Mouse (Mus musculus) embryonic fibroblast, embryonic 13.5 days (primary cell): ENCODE data around the gene Limk2. TPM values are rescaled to one million over a fixed set of nuclear protein-coding genes. Genes with fewer than 3 reads are reported as not detected.

Experiments
- H3K27ac ChIP-seq: 2 replicates; pipeline ENCODE4 v1.5.1; 2012; ENCODE audit warnings: low read length, control low read depth, inconsistent platforms; ENCODE audit not compliant: insufficient read depth
- H3K4me1 ChIP-seq: 2 replicates; pipeline ENCODE4 v1.6.1; 2011; ENCODE audit warnings: low read length; ENCODE audit not compliant: control insufficient read depth, insufficient read depth
- H3K4me3 ChIP-seq: 2 replicates; pipeline ENCODE4 v1.5.1; 2011; ENCODE audit warnings: mild to moderate bottlenecking, control low read depth, low read length; ENCODE audit not compliant: insufficient read depth
- CTCF ChIP-seq: IDR thresholded peaks from 2 replicates; pipeline ENCODE4 v1.5.1; 2011; ENCODE audit warnings: mild to moderate bottlenecking, control low read depth, low read length, moderate library complexity, borderline replicate concordance; ENCODE audit not compliant: insufficient read depth
- POLR2A ChIP-seq: IDR thresholded peaks from 2 replicates; pipeline ENCODE4 v1.6.1; 2011; ENCODE audit warnings: low read depth, mild to moderate bottlenecking, control low read depth, low read length, moderate library complexity
- polyA plus RNA-seq: library from polyadenylated mRNA; stranded (reverse); fragments of >200 nt; gene quantifications from 2 replicates; pipeline ENCODE4 v1.2.4, GENCODE M21; 2011; ENCODE audit warnings: low read depth; ENCODE audit not compliant: missing spikeins, insufficient read length

The Limk2 gene
- polyA plus RNA-seq, 1 experiment = 58.3 TPM

DNA sequence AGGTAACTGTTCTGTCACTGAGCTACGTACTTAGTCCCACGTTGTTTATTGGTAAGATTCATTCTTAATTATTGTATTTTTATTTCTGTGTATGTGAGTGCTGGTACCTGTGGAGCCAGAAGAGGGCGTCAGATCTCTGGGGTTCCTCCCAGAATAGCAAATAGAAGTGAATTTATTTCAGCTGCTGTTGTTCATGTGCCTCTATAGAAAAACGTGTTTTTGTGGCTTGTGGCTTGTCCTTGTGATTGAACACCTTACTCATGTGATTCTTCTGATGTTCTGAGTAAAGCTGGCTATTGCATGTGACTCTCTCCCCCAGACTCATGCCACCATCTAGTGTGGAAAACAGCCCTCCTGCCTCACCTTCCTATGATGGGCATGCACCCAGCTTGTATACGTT, 80.7 kb downstream of the Limk2 start:
- no peak overlapping the region for H3K27ac ChIP-seq
- TF ChIP-seq POLR2A (no peak), CTCF (no peak)

DNA sequence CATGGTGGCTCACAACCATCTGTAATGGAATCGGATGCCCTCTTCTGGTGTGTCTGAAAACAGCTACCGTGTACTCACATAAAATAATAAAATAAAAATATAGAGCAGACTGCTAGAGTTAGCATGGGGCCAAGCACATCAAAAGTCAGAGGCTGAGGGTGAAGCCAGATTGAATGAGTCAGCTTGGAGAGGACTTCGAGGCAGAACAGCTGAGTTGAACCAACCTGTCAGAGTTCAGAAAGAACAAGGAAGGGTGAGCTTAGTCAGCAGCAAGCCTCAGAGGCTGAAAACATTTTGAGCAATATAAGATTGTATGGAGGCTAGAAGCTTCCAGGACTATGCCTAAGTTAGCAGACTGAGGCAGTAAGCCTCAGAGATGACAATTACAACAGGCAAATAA, 90.7 kb downstream of the Limk2 start:
- TF ChIP-seq CTCF = no peak
- no peak for TF ChIP-seq POLR2A

More for the DNA sequence above, 80.7 kb downstream of the Limk2 start:
- peaks cover 8% of the 10 kb centered on the region; the same call in 1 of the 2 replicates for H3K4me1 ChIP-seq
- no peak overlapping the region for H3K4me3 ChIP-seq

DNA sequence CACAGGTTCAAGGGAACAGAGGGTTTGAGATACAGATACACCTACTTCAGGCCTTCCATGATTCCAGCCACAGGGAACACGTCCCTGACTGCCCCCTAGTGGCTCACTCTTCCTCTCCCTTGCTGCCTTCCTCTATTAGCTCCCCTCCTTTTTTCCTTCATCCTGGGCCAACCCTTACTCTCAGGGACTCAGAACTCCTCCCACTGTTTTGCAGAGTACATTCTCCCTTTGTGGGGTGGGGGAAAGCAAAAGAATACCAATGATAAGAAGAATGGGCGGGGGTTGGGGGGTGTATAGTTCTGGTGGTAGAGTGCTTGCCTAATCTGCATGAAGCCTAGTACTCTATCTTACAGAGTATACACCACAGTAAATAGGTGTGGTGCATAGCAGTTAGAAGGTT, 94.8 kb downstream of the Limk2 start:
- peaks cover 2% of the 10 kb centered on the region; the same call in 1 of the 2 replicates for H3K4me1 ChIP-seq
- TF ChIP-seq POLR2A = no peak
- peak; percentile 51; the same call in 1 of the 2 replicates for TF ChIP-seq CTCF

More for the DNA sequence above, 90.7 kb downstream of the Limk2 start:
- Histone ChIP-seq H3K4me3 (no peak overlapping the region), H3K27ac (no peak overlapping the region), H3K4me1 (no peaks in the 10 kb centered on the region)

DNA sequence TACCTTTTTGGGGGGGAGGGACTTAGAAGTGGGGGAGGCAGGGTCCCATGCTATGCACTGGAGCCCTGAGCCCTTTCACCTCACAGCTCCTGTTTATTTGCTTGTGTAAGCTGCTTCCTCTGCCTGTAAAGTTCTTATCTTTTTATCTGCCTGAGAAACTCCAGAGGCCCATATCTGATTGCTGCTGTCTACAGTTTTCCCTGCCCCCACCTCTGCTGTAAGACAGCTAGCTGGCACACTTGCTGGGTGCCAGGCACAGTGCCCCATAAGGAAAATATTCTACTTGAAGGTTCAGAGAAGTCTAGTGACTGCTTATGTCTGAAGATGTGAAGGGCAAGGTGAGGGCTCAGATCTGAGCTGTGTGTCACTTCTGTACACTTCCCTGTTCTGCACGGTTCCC, 95.7 kb downstream of the Limk2 start:
- H3K4me3 ChIP-seq = no peak overlapping the region
- H3K4me1 ChIP-seq = peaks cover 2% of the 10 kb centered on the region; the same call in 1 of the 2 replicates
- no peak for TF ChIP-seq POLR2A
- no peak for TF ChIP-seq CTCF
- no peak overlapping the region for H3K27ac ChIP-seq

More for the DNA sequence above, 94.8 kb downstream of the Limk2 start:
- Histone ChIP-seq H3K27ac (no peak overlapping the region), H3K4me3 (no peak overlapping the region)

DNA sequence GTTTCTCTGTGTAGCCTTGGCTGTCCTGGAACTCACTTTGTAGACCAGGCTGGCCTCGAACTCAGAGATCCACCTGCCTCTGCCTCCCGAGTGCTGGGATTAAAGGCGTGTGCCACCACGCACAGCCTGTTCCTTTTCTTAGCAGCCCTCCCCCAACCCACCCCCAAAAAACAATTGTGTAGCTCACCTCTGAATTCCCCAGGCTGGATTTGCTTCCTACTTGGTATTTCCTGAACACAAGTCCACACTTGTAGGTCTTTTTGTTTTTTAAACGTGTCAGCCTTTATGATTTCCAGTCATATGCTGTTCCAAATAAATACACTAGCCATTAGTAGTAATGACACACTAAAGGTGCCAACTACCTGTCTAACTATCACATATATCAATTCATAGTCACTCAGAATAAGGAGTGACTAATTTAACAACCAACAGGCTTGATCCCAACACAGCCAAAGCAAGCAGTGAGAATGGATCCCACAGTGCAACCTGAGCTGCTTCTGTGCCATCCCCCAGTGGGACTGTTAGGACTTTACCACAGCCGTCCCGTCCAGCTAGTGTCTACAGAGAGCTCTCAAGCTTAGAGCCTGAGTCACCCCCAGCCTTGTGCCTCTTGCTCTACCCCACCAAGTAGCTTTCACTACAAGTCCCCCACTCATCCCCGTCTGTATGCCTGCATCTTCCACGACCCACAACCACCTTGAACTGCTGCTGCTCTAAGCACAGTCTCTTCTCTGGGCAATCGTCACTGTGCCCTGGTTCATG, 97.2 kb downstream of the Limk2 start:
- Histone ChIP-seq H3K4me1 (peaks cover 2% of the 10 kb centered on the region; the same call in 1 of the 2 replicates), H3K4me3 (no peak overlapping the region), H3K27ac (no peak overlapping the region)
- TF ChIP-seq POLR2A = no peak
- TF ChIP-seq CTCF = no peak

DNA sequence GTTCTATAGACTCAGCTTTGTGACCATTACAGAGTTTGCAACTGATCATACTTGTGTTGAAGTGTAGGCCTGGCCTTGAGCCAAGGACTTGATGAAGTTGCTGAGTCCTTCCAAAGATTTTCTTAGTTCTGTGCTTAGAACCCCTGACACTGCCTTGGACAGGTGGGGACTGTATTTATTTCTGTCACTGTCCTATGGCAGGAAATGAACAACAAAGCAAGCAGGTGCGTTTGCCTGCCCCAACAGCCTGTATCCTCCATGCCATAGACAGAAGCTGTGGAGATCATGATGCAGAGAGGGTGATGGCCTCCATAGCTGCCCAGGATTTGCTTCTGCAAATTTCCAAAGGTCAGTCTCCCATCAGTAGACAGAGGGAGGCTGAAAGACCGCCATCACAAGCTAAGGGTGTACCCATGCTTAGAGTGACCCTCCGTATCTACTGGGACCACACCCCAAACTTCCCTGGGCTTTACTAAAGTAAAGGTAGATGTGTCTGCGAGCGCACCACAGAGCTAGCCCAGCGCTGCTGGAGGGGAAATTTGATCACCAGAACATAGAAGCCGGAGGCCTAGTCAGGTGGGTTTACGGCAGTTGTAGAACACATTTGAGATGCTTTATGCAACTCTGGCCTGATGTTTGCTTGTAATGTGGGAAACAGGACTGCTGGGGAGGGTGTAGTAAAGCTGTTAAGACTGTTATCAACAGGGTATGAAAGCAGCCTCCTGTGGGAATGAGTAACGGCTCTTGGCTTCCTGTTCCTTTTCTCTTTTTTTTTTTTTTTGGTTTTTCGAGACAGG, 98.0 kb downstream of the Limk2 start:
- Histone ChIP-seq H3K27ac (no peak overlapping the region), H3K4me1 (peaks cover 2% of the 10 kb centered on the region; the same call in 1 of the 2 replicates), H3K4me3 (no peak overlapping the region)
- TF ChIP-seq CTCF (no peak), POLR2A (no peak)

DNA sequence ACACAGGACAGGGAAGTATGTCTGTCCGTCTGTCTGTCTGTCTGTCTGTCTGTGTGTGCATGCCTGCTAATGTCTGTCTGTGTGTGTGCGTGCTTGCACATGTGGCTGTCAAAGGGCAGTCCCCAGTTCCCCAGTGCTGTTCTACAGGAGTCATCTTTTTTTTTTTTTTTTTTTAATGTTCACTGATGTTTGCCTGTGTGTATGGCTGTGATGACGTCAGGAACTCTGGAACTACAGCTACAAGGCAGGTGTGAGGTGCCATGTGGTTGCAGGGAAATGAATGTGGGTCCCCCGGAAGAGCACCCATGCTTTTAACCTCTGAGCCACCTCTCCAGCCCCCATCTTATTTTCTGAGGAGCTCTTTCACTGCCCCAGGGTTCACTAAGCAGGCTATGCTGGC, 99.1 kb downstream of the Limk2 start:
- H3K4me1 ChIP-seq = peaks cover 2% of the 10 kb centered on the region; the same call in 1 of the 2 replicates
- no peak overlapping the region for H3K27ac ChIP-seq
- H3K4me3 ChIP-seq = no peak overlapping the region
- TF ChIP-seq CTCF (no peak), POLR2A (no peak)

DNA sequence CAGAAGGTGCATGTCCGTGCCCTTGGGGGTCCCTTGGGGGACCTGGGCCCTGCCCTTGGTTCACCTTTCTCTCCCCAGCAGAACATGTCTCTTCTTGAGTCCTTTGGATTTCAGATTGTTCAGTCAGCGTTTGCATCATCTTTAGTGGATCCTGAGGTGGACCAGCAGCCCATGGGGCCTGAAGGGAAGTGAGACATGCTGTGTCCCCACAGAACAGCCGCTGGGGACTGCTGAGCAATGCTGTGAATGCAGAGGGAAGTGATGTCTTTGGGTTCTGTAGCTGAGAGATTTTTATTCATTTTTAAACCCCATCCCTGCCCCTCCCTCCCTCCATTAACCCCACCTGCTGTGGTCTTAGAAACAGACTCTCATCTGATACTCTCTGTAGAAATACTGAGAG, 101.1 kb downstream of the Limk2 start:
- peaks cover 2% of the 10 kb centered on the region; the same call in 1 of the 2 replicates for H3K4me1 ChIP-seq
- TF ChIP-seq POLR2A (no peak), CTCF (no peak)
- H3K4me3 ChIP-seq = no peak overlapping the region
- no peak overlapping the region for H3K27ac ChIP-seq

DNA sequence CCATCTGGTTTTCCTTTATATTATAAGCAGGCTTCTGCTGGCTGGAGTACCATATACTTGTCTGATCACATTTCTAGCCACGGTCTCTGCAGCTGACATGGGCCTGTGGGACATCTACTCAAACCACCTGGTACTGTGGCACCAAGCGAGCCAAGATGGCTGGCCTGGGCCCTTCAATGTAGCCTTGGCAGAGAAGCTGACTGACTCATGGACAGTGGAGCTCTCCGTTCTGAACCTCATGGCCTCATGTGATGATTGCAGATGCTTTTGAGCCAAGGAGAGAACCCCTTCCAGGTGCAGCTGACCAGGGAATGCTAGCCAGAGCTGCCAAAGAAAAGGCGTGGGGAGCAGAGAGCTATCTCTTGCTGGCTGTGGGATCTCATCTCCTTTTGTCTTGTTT, 103.2 kb downstream of the Limk2 start:
- H3K4me3 ChIP-seq = no peak overlapping the region
- H3K4me1 ChIP-seq = peaks cover 4% of the 10 kb centered on the region
- H3K27ac ChIP-seq = no peak overlapping the region
- no peak for TF ChIP-seq POLR2A
- TF ChIP-seq CTCF = no peak

DNA sequence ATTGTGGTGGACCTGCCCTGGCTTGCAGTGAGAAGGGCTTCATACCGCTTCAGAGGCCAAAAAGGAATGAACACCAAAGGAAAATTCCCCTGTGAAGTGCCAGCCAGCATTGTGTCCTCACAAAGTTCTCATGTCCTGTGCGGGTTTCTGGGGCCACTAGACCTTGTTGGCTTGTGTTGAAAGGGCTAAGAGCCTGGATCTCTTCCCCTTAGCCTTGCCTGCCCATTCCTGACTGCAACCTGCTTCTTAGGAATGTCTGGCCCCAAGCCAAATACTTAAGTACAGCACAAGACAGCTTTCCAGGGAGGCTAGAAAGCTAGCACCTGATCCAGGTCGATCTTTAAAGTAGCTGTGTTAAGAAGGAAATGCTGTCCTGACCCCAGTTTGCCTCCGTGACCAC, 106.2 kb downstream of the Limk2 start:
- TF ChIP-seq CTCF (no peak), POLR2A (no peak)
- H3K4me1 ChIP-seq = peaks cover 8% of the 10 kb centered on the region
- no peak overlapping the region for H3K27ac ChIP-seq

More for the DNA sequence above, 106.2 kb downstream of the Limk2 start:
- H3K4me3 ChIP-seq = no peak overlapping the region
